Mouse (Mus musculus) embryonic facial prominence, embryonic 14.5 days (tissue): ENCODE measurements around the gene Scand1. TPM values are rescaled to one million over a fixed set of nuclear protein-coding genes. Genes with fewer than 3 reads are reported as not detected.

Experiments
- ATAC-seq: fragments of 200-750 bp; cut with Nextera tagmentation; 2 replicates; pipeline ENCODE4 v1.8.0; 2017; ENCODE audit warnings: low read depth, moderate number of reproducible peaks, moderate TSS enrichment
- DNase-seq: peaks from one replicate; pipeline ENCODE4 v3.0.0-alpha.2; 2015; ENCODE audit warnings: low spot score
- H3K27ac ChIP-seq: fragments of 300-500 bp; sonication (generic); replicated peaks from 2 replicates; pipeline ENCODE4 v1.5.1; 2014; ENCODE audit warnings: low read depth, mild to moderate bottlenecking, low read length, moderate library complexity
- H3K27me3 ChIP-seq: fragments of 300-500 bp; sonication (generic); replicated peaks from 2 replicates; pipeline ENCODE4 v1.6.1; 2014; ENCODE audit warnings: low read length; ENCODE audit not compliant: control insufficient read depth, insufficient read depth
- H3K36me3 ChIP-seq: fragments of 300-500 bp; sonication (generic); 2 replicates; pipeline ENCODE4 v1.6.1; 2014; ENCODE audit warnings: low read length, mixed read lengths; ENCODE audit not compliant: control insufficient read depth, insufficient read depth
- H3K4me1 ChIP-seq: fragments of 300-500 bp; sonication (generic); 2 replicates; pipeline ENCODE4 v1.6.1; 2014; ENCODE audit warnings: antibody characterized with exemption, low read length; ENCODE audit not compliant: control insufficient read depth, insufficient read depth
- H3K4me2 ChIP-seq: fragments of 300-500 bp; sonication (generic); 2 replicates; pipeline ENCODE4 v1.6.1; 2014; ENCODE audit warnings: low read depth, mild to moderate bottlenecking, low read length, moderate library complexity, mixed read lengths
- H3K4me3 ChIP-seq: fragments of 300-500 bp; sonication (generic); 2 replicates; pipeline ENCODE4 v1.5.1; 2014; ENCODE audit warnings: low read depth, mild to moderate bottlenecking, low read length
- H3K9ac ChIP-seq: fragments of 300-500 bp; sonication (generic); 2 replicates; pipeline ENCODE4 v1.6.1; 2014; ENCODE audit warnings: low read depth, mild to moderate bottlenecking, low read length, moderate library complexity, mixed read lengths
- H3K9me3 ChIP-seq: fragments of 300-500 bp; sonication (generic); 2 replicates; pipeline ENCODE4 v1.6.1; 2016; ENCODE audit warnings: low read length; ENCODE audit not compliant: control insufficient read depth
- WGBS: fragments of 180-500 bp; shearing (Covaris S2); extraction: QIAGEN DNeasy Blood & Tissue Kit; methylation state at CpG from one replicate; pipeline ENCODE4 v1.1.7; 2014; 5-methylcytosine and 5-hydroxymethylcytosine counted together
- polyA plus RNA-seq: library from polyadenylated mRNA; unstranded; fragments of >200 nt; fragmentation: Nextera tagmentation; extraction: Ambion mirVana; gene quantifications from 2 replicates; pipeline ENCODE4 v1.2.1, GENCODE M21; 2014

Gene Scand1
- polyA plus RNA-seq, 1 experiment from 2014 or later: 59.8 TPM

GRCm38 (mm10) chr2:156340078-156340477 is 27.6 kb upstream of the Scand1 start:
- no peak overlapping the region for H3K4me3 ChIP-seq
- no peaks in the 10 kb centered on the region for H3K4me1 ChIP-seq
- WGBS: 87% methylated on average over 4 of the region's 4 CpGs
- ATAC-seq (no peak), DNase-seq (no peak)
- H3K9me3 ChIP-seq: no peaks in the 10 kb centered on the region
- no peaks in the 10 kb centered on the region for H3K27me3 ChIP-seq
- no peak overlapping the region for H3K9ac ChIP-seq
- H3K4me2 ChIP-seq: no peak overlapping the region
- H3K27ac ChIP-seq: no peak overlapping the region
- no peaks in the 10 kb centered on the region for H3K36me3 ChIP-seq

DNA sequence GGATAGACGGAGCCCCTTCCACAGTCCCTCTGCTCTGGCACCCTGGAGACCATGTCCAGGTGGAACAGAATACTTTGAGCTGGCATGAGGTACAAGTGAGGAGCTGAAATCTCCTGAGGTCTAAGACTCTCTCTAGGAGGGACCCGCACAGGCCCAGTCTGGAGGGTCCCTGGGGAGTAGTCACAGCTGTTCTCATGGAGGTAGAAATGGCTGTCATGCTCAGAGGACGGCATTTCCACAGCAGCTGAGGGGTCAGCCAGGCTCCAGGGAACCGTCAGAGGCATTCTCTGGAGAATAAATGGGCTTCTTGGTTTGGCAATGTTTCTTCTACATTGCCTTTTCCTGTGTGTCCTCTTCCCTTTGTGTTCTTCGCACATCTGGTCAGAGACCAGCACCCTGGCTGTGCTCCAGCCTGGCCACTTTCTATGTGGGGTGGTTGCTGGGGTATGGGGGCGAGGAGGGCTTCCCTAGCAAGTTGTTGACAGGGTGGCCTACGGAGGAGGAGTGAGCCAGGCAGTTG is 19.0 kb upstream of the Scand1 start:
- WGBS: 75% methylated on average over 7 of the region's 7 CpGs
- ATAC-seq: 0 out of 2 replicates have a peak, but pooled peaks have one; percentile 33

DNA sequence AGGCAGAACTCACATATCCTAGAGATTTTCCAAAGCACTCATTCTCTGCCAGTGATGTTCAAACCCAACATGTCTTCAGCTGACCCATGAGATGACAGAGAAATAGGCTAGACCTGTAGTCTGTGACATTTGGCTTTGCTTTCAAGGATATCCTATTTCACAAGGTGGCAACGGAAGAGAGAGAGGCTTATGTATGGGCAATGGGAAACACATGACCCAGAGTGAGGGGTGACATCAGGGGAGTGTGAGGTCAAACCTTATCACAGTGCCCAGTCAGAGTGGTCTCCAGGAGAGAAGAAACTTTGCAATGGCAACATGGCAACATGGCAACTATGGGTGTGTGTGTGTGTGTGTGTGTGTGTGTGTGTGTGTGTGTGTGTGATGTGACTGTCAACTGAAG is 18.2 kb upstream of the Scand1 start:
- Histone ChIP-seq H3K36me3 (no peaks in the 10 kb centered on the region), H3K27ac (no peak overlapping the region), H3K27me3 (no peaks in the 10 kb centered on the region), H3K9me3 (0 out of 2 replicates have a peak, but pooled peaks cover 5% of the 10 kb centered on the region), H3K4me3 (no peak overlapping the region), H3K9ac (no peak overlapping the region), H3K4me2 (no peak overlapping the region), H3K4me1 (no peaks in the 10 kb centered on the region)
- DNase-seq: no peak
- 42% methylated on average over 1 of the region's 1 CpGs for WGBS
- ATAC-seq: no peak

More for the DNA sequence above, 19.0 kb upstream of the Scand1 start:
- H3K9me3 ChIP-seq: 0 out of 2 replicates have a peak, but pooled peaks cover 5% of the 10 kb centered on the region
- H3K27ac ChIP-seq: no peak overlapping the region
- H3K36me3 ChIP-seq: no peaks in the 10 kb centered on the region
- no peak overlapping the region for H3K9ac ChIP-seq
- H3K4me2 ChIP-seq: no peak overlapping the region
- no peaks in the 10 kb centered on the region for H3K4me1 ChIP-seq
- no peak overlapping the region for H3K4me3 ChIP-seq
- H3K27me3 ChIP-seq: no peaks in the 10 kb centered on the region
- no peak for DNase-seq

- Histone ChIP-seq H3K27ac (no peak overlapping the region), H3K4me3 (no peak overlapping the region), H3K9ac (no peak overlapping the region), H3K36me3 (no peaks in the 10 kb centered on the region), H3K4me2 (no peak overlapping the region), H3K4me1 (no peaks in the 10 kb centered on the region), H3K27me3 (no peaks in the 10 kb centered on the region), H3K9me3 (0 out of 2 replicates have a peak, but pooled peaks cover 5% of the 10 kb centered on the region)
- no peak for DNase-seq
- WGBS: 25% methylated on average over 5 of the region's 5 CpGs
- ATAC-seq: no peak
Observed at GRCm38 (mm10) chr2:156324681-156325080, 12.2 kb upstream of the Scand1 start.

DNA sequence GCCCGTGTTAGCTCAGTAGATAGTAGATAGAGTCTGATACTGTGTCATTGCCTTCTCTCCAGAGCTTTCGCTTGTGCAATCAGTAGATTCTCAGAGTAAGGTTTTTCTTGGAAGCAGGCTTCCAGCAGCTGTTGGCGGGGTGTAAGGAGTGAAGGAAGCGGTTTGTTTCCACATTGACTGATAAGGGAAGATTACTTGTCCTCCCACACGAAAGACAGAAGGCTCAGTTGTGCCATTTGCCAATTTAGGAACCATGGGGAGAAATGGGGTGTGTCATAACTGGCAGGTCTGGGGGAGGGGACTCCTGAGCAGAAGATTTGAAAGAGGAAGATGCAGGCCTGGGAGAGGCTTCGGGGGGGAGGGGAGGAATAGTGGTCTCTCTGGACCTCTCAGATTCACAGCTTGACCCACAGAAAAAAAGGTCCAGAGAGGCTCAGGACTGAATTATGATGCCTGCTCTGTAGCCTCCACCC is 11.6 kb upstream of the Scand1 start:
- Histone ChIP-seq H3K27ac (no peak overlapping the region), H3K9ac (no peak overlapping the region), H3K4me3 (no peak overlapping the region), H3K4me2 (no peak overlapping the region), H3K4me1 (no peaks in the 10 kb centered on the region), H3K27me3 (no peaks in the 10 kb centered on the region), H3K9me3 (0 out of 2 replicates have a peak, but pooled peaks cover 3% of the 10 kb centered on the region), H3K36me3 (no peaks in the 10 kb centered on the region)
- ATAC-seq: no peak
- 58% methylated on average over 6 of the region's 6 CpGs for WGBS
- peak; percentile 33 for DNase-seq

GRCm38 (mm10) chr2:156321538-156321937 is 9.0 kb upstream of the Scand1 start:
- Histone ChIP-seq H3K4me2 (no peak overlapping the region), H3K9ac (no peak overlapping the region), H3K9me3 (no peaks in the 10 kb centered on the region), H3K27me3 (no peaks in the 10 kb centered on the region), H3K36me3 (no peaks in the 10 kb centered on the region), H3K4me1 (no peaks in the 10 kb centered on the region), H3K4me3 (no peak overlapping the region), H3K27ac (no peak overlapping the region)
- WGBS: 78% methylated on average over 6 of the region's 6 CpGs
- ATAC-seq: no peak
- no peak for DNase-seq

DNA sequence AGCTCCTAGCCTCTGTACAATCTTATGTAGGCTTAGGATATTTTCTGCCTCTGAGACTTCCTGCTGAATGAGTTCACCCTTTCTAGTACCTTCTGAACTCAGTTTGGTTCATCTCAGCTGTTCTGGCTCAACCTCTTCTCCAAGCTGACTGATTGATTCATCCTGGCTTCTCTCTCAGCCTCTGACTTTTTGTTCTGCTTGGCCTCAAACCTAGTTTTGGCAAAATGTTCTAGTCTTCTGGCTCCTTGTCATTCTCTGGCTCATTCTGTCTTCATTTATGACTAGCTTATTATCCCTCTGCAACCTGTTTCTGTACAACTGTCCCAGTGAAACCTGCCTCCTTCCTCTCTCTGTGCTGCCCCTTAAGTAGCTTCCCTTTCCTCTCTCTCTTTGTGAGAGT is 6.0 kb upstream of the Scand1 start:
- H3K4me3 ChIP-seq: no peak overlapping the region
- H3K27ac ChIP-seq: no peak overlapping the region
- no peak for ATAC-seq
- H3K27me3 ChIP-seq: no peaks in the 10 kb centered on the region
- no peaks in the 10 kb centered on the region for H3K4me1 ChIP-seq
- no peaks in the 10 kb centered on the region for H3K36me3 ChIP-seq
- no peak overlapping the region for H3K9ac ChIP-seq
- DNase-seq: no peak
- H3K4me2 ChIP-seq: no peak overlapping the region
- H3K9me3 ChIP-seq: no peaks in the 10 kb centered on the region

- no peak for ATAC-seq
- Histone ChIP-seq H3K27me3 (no peaks in the 10 kb centered on the region), H3K27ac (no peak overlapping the region), H3K4me1 (0 out of 2 replicates have a peak, but pooled peaks cover 5% of the 10 kb centered on the region), H3K4me2 (no peak overlapping the region), H3K4me3 (no peak overlapping the region), H3K36me3 (no peaks in the 10 kb centered on the region), H3K9ac (no peak overlapping the region), H3K9me3 (no peaks in the 10 kb centered on the region)
- DNase-seq: no peak
- 94% methylated on average over 6 of the region's 6 CpGs for whole genome bisulfite sequencing
Observed at GRCm38 (mm10) chr2:156314811-156315210, 2.3 kb upstream of the Scand1 start.

DNA sequence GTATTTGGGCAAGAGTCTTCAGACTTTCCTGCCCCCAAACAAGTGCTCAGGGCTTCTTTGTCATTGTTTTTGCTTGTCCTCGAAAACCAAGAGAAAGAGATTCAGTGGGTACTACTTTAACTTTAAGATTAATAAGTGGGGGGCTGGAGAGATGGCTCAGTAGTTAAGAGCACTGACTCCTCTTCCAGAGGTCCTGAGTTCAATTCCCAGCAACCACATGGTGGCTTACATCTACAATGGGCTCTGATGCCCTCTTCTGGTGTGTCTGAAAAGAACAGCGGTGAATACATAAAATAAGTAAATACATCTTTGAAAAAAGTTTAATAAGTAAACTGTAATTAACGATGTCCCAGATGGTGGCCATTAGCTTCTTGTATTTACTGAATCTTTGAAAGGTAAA is 649 bp upstream of the Scand1 start:
- H3K9ac ChIP-seq: peak overlapping the region; percentile 91
- 0 out of 2 replicates have a peak, but pooled peaks cover 3% of the 10 kb centered on the region for H3K36me3 ChIP-seq
- ATAC-seq (no peak), DNase-seq (no peak)
- 0 out of 2 replicates have a peak, but pooled peaks cover 5% of the 10 kb centered on the region for H3K4me1 ChIP-seq
- no peaks in the 10 kb centered on the region for H3K27me3 ChIP-seq
- 56% methylated on average over 3 of the region's 3 CpGs for WGBS
- no peaks in the 10 kb centered on the region for H3K9me3 ChIP-seq
- no peak overlapping the region for H3K27ac ChIP-seq
- H3K4me2 ChIP-seq: peak overlapping the region; percentile 92
- H3K4me3 ChIP-seq: peak overlapping the region; percentile 89
